Mouse (Mus musculus) embryo, embryonic 9.5 days (tissue): ENCODE measurements at regions not wholly inside any gene's neighbourhood (a gene's known extent, or its start where the extent isn't known, plus 50 kb on each side); places are given as distances from the start of the nearest gene placed in this dataset.
A peak's percentile ranks its signal among the peaks of the same experiment; 100 is the strongest.

ENCODE experiments used
- DNase-seq: peaks from one replicate; pipeline ENCODE4 v3.0.0-alpha.2; 2017; ENCODE audit errors: extremely low spot score

DNA sequence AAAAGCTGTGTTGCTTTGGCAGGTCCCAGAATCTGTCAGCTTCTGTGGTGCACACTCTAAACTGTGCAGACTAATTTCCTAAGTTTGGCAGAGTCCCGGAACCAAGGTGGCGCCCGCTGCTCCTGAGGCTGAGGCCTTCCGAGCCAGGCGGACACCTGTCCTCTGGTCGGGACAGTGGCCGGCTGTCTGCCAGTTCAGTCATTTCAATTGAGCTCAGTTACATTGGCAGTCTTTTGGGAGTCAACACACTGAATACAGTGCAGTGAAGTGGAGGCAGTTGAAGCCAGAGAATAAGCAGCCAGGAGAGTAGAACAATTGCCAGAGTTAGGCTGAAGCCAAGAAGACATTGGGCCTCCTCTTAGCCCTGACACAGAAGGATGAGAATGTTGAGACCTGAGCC is 164.2 kb downstream of the Cdh19 start:
- no peak for DNase-seq

- DNase-seq: peak; percentile 32
These were observed 178.1 kb downstream of the Cdh19 start for GRCm38 (mm10) chr1:110799157-110799764.

DNA sequence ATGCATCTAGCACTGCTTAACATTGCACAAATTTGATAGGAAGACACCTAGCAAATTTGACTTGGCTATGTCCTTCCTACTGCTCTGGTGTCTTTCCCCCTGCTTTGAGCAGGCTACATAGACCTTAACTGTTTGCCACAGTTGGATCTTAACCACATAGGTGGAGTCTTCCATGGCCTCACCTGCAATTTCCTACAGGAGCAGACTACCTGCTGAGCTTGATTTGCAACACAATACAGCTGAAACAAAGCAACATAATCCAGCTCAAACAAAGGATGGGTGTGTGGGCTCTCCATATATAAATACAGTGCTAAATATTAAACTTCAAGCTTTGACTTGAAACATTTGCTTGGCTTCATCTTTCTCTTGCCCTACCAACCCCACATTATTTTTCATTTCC is 186.8 kb downstream of the Cdh19 start:
- DNase-seq: no peak

DNA sequence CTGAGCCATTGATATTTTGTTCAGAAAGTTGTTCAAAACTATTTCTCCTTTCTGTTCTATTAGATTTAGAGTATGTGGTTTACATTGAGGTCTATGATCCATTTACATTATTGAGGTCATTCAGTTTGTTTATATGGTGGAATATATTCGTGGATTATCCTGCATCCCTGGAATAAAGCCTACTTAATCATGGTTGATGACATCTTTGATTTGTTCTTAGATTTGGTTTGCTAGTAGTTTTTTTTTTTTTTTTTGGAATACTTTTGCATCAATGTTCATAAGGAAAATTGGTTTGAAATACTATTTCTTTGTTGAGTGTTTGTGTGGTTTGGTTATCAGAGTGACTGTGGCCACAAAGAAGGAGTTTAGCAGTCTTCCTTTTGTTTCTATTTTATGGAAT is 202.0 kb downstream of the Cdh19 start:
- no peak for DNase-seq

DNA sequence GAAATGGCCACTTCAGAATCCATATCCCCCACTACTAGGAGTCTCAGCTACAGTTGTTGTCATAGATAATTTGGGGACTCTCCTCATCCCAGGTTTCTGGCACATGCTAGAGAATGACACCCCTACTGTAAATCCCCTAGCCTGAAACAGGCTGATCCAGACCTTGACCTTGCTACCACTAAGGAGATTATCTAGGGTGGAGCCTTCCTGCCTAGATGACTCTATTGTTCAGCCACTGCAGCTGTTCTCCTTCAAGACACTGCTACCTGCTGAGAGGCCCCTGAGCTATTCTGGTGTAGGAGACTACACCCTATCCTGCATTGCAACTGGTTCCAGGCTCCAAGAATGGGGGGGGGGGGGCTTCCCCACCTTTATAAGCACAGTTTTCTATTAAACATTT is 202.5 kb downstream of the Cdh19 start:
- no peak for DNase-seq

DNA sequence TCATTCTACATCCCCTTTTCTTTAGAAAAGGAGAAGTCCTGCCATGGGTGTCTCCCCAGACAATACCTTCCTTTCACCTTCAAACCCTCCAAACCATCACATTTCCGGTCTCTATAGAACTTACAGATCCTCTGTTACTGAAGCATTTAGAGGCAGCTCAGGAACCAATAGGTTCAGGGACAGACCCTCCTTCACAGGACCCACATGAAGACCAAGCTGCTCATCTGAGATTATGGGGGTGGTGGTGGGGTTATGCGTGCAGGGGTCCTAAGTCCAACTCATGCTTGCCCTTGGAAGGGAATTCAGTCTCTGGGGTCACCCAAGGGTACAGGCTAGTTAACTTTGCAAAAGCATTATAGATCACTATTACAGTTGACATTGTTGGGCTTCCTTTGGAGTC is 203.3 kb downstream of the Cdh19 start:
- DNase-seq: no peak

- no peak for DNase-seq
These were observed 252.5 kb downstream of the Cdh19 start for GRCm38 (mm10) chr1:110724900-110725299.
